Mouse (Mus musculus): ENCODE measurements around the gene Tbca.

DNA sequence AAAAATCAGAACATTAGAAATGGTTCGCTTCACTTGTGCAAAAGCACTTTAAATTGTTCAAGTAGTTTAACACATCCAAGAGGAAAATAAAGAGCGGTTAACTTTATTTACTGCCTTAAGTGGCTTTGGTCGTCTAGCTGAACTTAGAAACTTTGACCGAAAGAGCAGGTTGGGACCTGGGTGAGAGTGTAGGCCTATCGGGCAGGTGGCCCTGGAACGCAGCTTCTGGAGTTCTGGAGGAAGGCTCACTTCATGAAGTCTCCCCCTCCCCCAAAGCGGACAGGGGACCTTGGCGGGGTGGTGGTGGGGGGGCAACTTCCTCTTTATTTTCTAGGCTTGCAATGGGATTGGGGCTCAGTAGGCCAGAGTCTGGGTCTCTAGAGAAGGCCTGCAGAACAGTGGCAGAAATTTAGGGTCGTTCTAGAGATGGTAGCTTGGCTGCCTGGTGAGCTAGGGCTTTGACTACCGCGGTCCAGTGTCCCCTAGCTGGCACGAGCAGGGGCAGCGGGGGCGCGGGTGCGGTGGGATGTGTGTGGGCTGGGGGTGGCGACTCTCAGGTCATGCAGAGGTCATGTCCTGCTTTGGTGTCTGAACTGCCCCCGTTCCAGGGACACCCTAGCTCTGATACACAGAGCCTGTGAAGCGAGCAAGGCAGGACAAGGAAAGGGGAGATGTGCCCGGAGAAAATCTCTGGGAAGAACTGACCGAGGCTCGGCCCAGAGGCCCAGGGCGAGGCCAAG, 86.1 kb downstream of the Tbca start:
- TF ChIP-seq CTCF (IDR thresholded peaks at IDR 0.05; ENCODE audit: low read depth, low read length) (no peak), POLR2A (IDR thresholded peaks at IDR 0.05; ENCODE audit: borderline replicate concordance, low read depth, low read length) (no peak)

Measured in bone marrow macrophage, adult 2 months (primary cell).